Mouse (Mus musculus) E14TG2a.4 (cell line): ENCODE measurements at regions not wholly inside any gene's neighbourhood (a gene's known extent, or its start where the extent isn't known, plus 50 kb on each side); places are given as distances from the start of the nearest gene placed in this dataset.
"Not testable (repeated sequence)": the region's sequence is repeated elsewhere in the genome, so short reads cannot be mapped to it uniquely, and the experiment has no call there.

Experiments used
- H3K27me3 ChIP-seq: 2 replicates; pipeline ENCODE4 v1.6.1; 2014; ENCODE audit warnings: low read length, control low read depth; ENCODE audit not compliant: insufficient read depth
- H3K36me3 ChIP-seq: 2 replicates; pipeline ENCODE4 v1.6.1; 2014; ENCODE audit warnings: low read length, control low read depth; ENCODE audit not compliant: insufficient read depth
- H3K4me1 ChIP-seq: replicated peaks from 2 replicates; pipeline ENCODE4 v1.6.1; 2014; ENCODE audit warnings: low read depth, low read length, control low read depth
- H3K4me3 ChIP-seq: replicated peaks from 2 replicates; pipeline ENCODE4 v1.5.1; 2014; ENCODE audit warnings: mild to moderate bottlenecking, low read length
- H3K9me3 ChIP-seq: 2 replicates; pipeline ENCODE4 v1.6.1; 2014; ENCODE audit warnings: low read length, control low read depth
- CTCF ChIP-seq: conservative IDR thresholded peaks from 2 replicates; pipeline ENCODE4 v1.5.1; 2014; ENCODE audit warnings: low read length
- NANOG ChIP-seq: IDR thresholded peaks from 2 replicates; pipeline ENCODE4 v1.6.1; 2014; ENCODE audit warnings: borderline replicate concordance, low read length, mixed read lengths
- POU5F1 ChIP-seq: IDR thresholded peaks from 2 replicates; pipeline ENCODE4 v1.6.1; 2014; ENCODE audit warnings: low read length, borderline replicate concordance

- H3K27me3 ChIP-seq = no peaks in the 10 kb centered on the region
- no peaks in the 10 kb centered on the region for H3K4me1 ChIP-seq
- H3K4me3 ChIP-seq = no peak overlapping the region
- H3K9me3 ChIP-seq = no peaks in the 10 kb centered on the region
- no peaks in the 10 kb centered on the region for H3K36me3 ChIP-seq
- TF ChIP-seq NANOG = no peak
- no peak for TF ChIP-seq POU5F1
- TF ChIP-seq CTCF = no peak
Observed at GRCm38 (mm10) chr14:12979416-12979815, 156.5 kb upstream of the Cadps start.

GRCm38 (mm10) chr14:12966441-12966840 lies 143.6 kb upstream of the Cadps start:
- Histone ChIP-seq H3K36me3 (no peaks in the 10 kb centered on the region), H3K9me3 (peaks cover 6% of the 10 kb centered on the region)
- no peak for TF ChIP-seq POU5F1
- TF ChIP-seq NANOG = no peak
- TF ChIP-seq CTCF = no peak

GRCm38 (mm10) chr14:12957896-12958295 lies 135.0 kb upstream of the Cadps start:
- not testable (repeated sequence) for H3K27me3 ChIP-seq, H3K4me3 ChIP-seq, H3K36me3 ChIP-seq
- H3K9me3 ChIP-seq = peaks cover 19% of the 10 kb centered on the region
- TF ChIP-seq NANOG = peak; percentile 24; the same call in 1 of the 2 replicates
- peaks cover 48% of the 10 kb centered on the region for H3K4me1 ChIP-seq

More at GRCm38 (mm10) chr14:12966441-12966840, 143.6 kb upstream of the Cadps start:
- Histone ChIP-seq H3K27me3 (no peaks in the 10 kb centered on the region), H3K4me3 (no peak overlapping the region), H3K4me1 (peaks cover 6% of the 10 kb centered on the region)

GRCm38 (mm10) chr14:12950922-12951321 lies 128.0 kb upstream of the Cadps start:
- H3K27me3 ChIP-seq = no peaks in the 10 kb centered on the region
- peaks cover 19% of the 10 kb centered on the region for H3K4me1 ChIP-seq
- TF ChIP-seq NANOG (no peak), CTCF (no peak), POU5F1 (no peak)
- H3K36me3 ChIP-seq = no peaks in the 10 kb centered on the region
- no peak overlapping the region for H3K4me3 ChIP-seq
- H3K9me3 ChIP-seq = no peaks in the 10 kb centered on the region

- H3K4me1 ChIP-seq = no peaks in the 10 kb centered on the region
- TF ChIP-seq NANOG (no peak), POU5F1 (no peak), CTCF (no peak)
- no peaks in the 10 kb centered on the region for H3K36me3 ChIP-seq
- H3K4me3 ChIP-seq = no peak overlapping the region
- H3K27me3 ChIP-seq = no peaks in the 10 kb centered on the region
- H3K9me3 ChIP-seq = no peaks in the 10 kb centered on the region
Observed at GRCm38 (mm10) chr14:12938638-12939293, 115.9 kb upstream of the Cadps start.

GRCm38 (mm10) chr14:12936343-12936742 lies 113.5 kb upstream of the Cadps start:
- TF ChIP-seq CTCF (no peak), POU5F1 (no peak), NANOG (no peak)
- Histone ChIP-seq H3K36me3 (no peaks in the 10 kb centered on the region), H3K4me1 (no peaks in the 10 kb centered on the region), H3K4me3 (no peak overlapping the region), H3K9me3 (no peaks in the 10 kb centered on the region), H3K27me3 (no peaks in the 10 kb centered on the region)

- H3K4me1 ChIP-seq = no peaks in the 10 kb centered on the region
- no peak overlapping the region for H3K4me3 ChIP-seq
- H3K27me3 ChIP-seq = no peaks in the 10 kb centered on the region
- no peaks in the 10 kb centered on the region for H3K36me3 ChIP-seq
- no peak for TF ChIP-seq POU5F1
- no peak for TF ChIP-seq CTCF
- TF ChIP-seq NANOG = no peak
- H3K9me3 ChIP-seq = peaks cover 22% of the 10 kb centered on the region
Observed at GRCm38 (mm10) chr14:12931668-12932384, 108.9 kb upstream of the Cadps start.

GRCm38 (mm10) chr14:12923617-12924016 lies 100.7 kb upstream of the Cadps start:
- Histone ChIP-seq H3K4me1 (no peaks in the 10 kb centered on the region), H3K9me3 (peaks cover 1% of the 10 kb centered on the region), H3K36me3 (no peaks in the 10 kb centered on the region), H3K4me3 (no peak overlapping the region), H3K27me3 (no peaks in the 10 kb centered on the region)
- TF ChIP-seq CTCF (no peak), NANOG (no peak), POU5F1 (no peak)

GRCm38 (mm10) chr14:12915431-12915830 lies 92.6 kb upstream of the Cadps start:
- Histone ChIP-seq H3K27me3 (no peaks in the 10 kb centered on the region), H3K9me3 (no peaks in the 10 kb centered on the region), H3K36me3 (no peaks in the 10 kb centered on the region), H3K4me1 (no peaks in the 10 kb centered on the region), H3K4me3 (no peak overlapping the region)
- TF ChIP-seq CTCF (no peak), NANOG (no peak), POU5F1 (no peak)
